Mouse (Mus musculus): ENCODE measurements at regions not wholly inside any gene's neighbourhood (a gene's known extent, or its start where the extent isn't known, plus 50 kb on each side); places are given as distances from the start of the nearest gene placed in this dataset.

GRCm38 (mm10) chr2:161340291-161340690 is 231.4 kb upstream of the Chd6 start:
- no peak for DNase-seq (ENCODE audit: low read depth)

GRCm38 (mm10) chr2:161339327-161340001 is 230.6 kb upstream of the Chd6 start:
- DNase-seq (ENCODE audit: low read depth), result no peak

GRCm38 (mm10) chr2:161338953-161339326 is 230.1 kb upstream of the Chd6 start:
- DNase-seq (ENCODE audit: low read depth), result peak; percentile 16

GRCm38 (mm10) chr2:161332653-161333052 is 223.8 kb upstream of the Chd6 start:
- no peak for DNase-seq (ENCODE audit: low read depth)

GRCm38 (mm10) chr2:161331850-161332365 is 223.0 kb upstream of the Chd6 start:
- no peak for DNase-seq (ENCODE audit: low read depth)

GRCm38 (mm10) chr2:161302796-161303195 is 193.9 kb upstream of the Chd6 start:
- DNase-seq (ENCODE audit: low read depth), result no peak

GRCm38 (mm10) chr2:161268861-161269413 is 160.1 kb upstream of the Chd6 start:
- no peak for DNase-seq (ENCODE audit: low read depth)

- DNase-seq (ENCODE audit: low read depth), result no peak
These were observed 157.6 kb upstream of the Chd6 start for GRCm38 (mm10) chr2:161266476-161266875.

- no peak for DNase-seq (ENCODE audit: low read depth)
These were observed 156.3 kb upstream of the Chd6 start for GRCm38 (mm10) chr2:161265211-161265610.

- DNase-seq (ENCODE audit: low read depth), result no peak
These were observed 143.9 kb upstream of the Chd6 start for GRCm38 (mm10) chr2:161252761-161253160.

- DNase-seq (ENCODE audit: low read depth), result no peak
These were observed 132.8 kb upstream of the Chd6 start for GRCm38 (mm10) chr2:161241665-161242064.

- no peak for DNase-seq (ENCODE audit: low read depth)
These were observed 128.5 kb upstream of the Chd6 start for GRCm38 (mm10) chr2:161237280-161237819.

GRCm38 (mm10) chr2:161233155-161233741 is 124.4 kb upstream of the Chd6 start:
- DNase-seq (ENCODE audit: low read depth), result no peak

- DNase-seq (ENCODE audit: low read depth), result no peak
These were observed 122.5 kb upstream of the Chd6 start for GRCm38 (mm10) chr2:161231405-161231804.

GRCm38 (mm10) chr2:161215736-161216135 is 106.9 kb upstream of the Chd6 start:
- DNase-seq (ENCODE audit: low read depth), result no peak

- DNase-seq (ENCODE audit: low read depth), result peak; percentile 70
These were observed 106.0 kb upstream of the Chd6 start for GRCm38 (mm10) chr2:161214681-161215458.

- DNase-seq (ENCODE audit: low read depth), result peak; percentile 3
These were observed 103.5 kb upstream of the Chd6 start for GRCm38 (mm10) chr2:161212322-161212882.

- DNase-seq (ENCODE audit: low read depth), result no peak
These were observed 88.0 kb upstream of the Chd6 start for GRCm38 (mm10) chr2:161196713-161197372.

GRCm38 (mm10) chr2:161187516-161187915 is 78.6 kb upstream of the Chd6 start:
- no peak for DNase-seq (ENCODE audit: low read depth)

GRCm38 (mm10) chr2:161185122-161185521 is 76.2 kb upstream of the Chd6 start:
- peak; percentile 50 for DNase-seq (ENCODE audit: low read depth)

- no peak for DNase-seq (ENCODE audit: low read depth)
These were observed 68.6 kb upstream of the Chd6 start for GRCm38 (mm10) chr2:161177355-161178021.

Measured in 416B (cell line).